In the genomic region with DNA sequence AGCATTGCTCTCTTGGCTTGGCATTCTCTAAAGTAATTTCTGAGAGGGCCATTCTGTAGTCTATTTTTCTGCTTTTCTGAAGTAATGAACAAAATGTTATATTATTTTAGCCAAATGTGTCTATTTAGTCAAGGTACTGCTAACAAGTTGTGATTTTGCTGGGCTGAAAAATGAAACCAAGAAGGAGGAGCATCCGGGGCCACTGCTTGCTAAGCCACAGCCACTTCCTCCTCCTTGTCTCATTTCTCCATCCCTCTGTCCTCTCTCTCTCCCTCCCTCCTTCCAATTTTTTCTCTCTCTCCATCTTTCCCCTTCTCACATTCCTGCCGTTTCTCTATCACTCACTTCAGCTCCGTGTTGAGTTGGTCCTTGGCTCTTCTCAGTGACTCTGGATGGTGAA, we compare ENCODE assay signal across 19 mouse cellular contexts.
DNase-seq lines count a peak whose midpoint lies in the region; ATAC-seq and TF ChIP-seq lines count a peak whose summit lies in the region.
"Had no signal": no experiment of that assay in that cellular context is flagged by ENCODE, and none has a peak within 500 bp of the region (broad histone marks: within the 10 kb centered on the region; RNA-seq: fewer than 3 reads in every experiment).

No protein-coding gene starts in this region.

- WGBS in liver, adult 2 months, result 87% methylated on average over 3 of the region's 3 CpGs
- WGBS in liver, embryonic 12.5 days (ENCODE audit: insufficient replicate concordance), result 61% methylated on average over 3 of the region's 3 CpGs

- peaks cover 15% of the 10 kb centered on the region for H3K4me1 ChIP-seq in liver, adult 2 months (ENCODE audit: control insufficient read depth, insufficient read depth, low read length)
- H3K4me1 ChIP-seq in liver, embryonic 12.5 days, result no peaks in the 10 kb centered on the region
- peaks cover 12% of the 10 kb centered on the region for H3K4me1 ChIP-seq in bone marrow macrophage, adult 2 months (ENCODE audit: control insufficient read depth, insufficient read depth, low read length)
- H3K4me1 ChIP-seq in megakaryocyte, embryonic 14.5 days, result peaks cover 9% of the 10 kb centered on the region
- H3K4me1 ChIP-seq: forebrain, embryonic 13.5 days; heart, embryonic 12.5 days; hindbrain, embryonic 10.5 days had no signal

- no peak overlapping the region for H3K9ac ChIP-seq in liver, adult 2 months (ENCODE audit: low read depth, low read length)
- no peak overlapping the region for H3K9ac ChIP-seq in liver, embryonic 12.5 days
- H3K9ac ChIP-seq: forebrain, embryonic 13.5 days; forebrain, postnatal 0 days; heart, embryonic 12.5 days; hindbrain, embryonic 14.5 days had no signal

- peak overlapping the region; percentile 61; the same call in 1 of the 2 replicates for H3K27ac ChIP-seq in liver, adult 2 months (replicated peaks; ENCODE audit: insufficient read depth, low read depth, low read length)
- H3K27ac ChIP-seq in liver, embryonic 12.5 days, result no peak overlapping the region
- peak overlapping the region; percentile 36 for H3K27ac ChIP-seq in bone marrow macrophage, adult 2 months (ENCODE audit: insufficient read depth, low read depth, low read length)
- H3K27ac ChIP-seq: embryonic facial prominence, embryonic 10.5 days; forebrain, embryonic 13.5 days; heart, adult 2 months; hindbrain, embryonic 10.5 days; hindbrain, embryonic 14.5 days had no signal

- H3K36me3 ChIP-seq in liver, adult 2 months (ENCODE audit: control insufficient read depth, insufficient read depth, low read length), result peaks cover 14% of the 10 kb centered on the region
- no peaks in the 10 kb centered on the region for H3K36me3 ChIP-seq in liver, embryonic 12.5 days
- H3K36me3 ChIP-seq in megakaryocyte, embryonic 14.5 days (replicated peaks; ENCODE audit: low read length), result peaks cover 6% of the 10 kb centered on the region
- H3K36me3 ChIP-seq: embryonic facial prominence, embryonic 10.5 days; heart, embryonic 12.5 days; hindbrain, embryonic 10.5 days had no signal

- peaks cover 5% of the 10 kb centered on the region for H3K79me2 ChIP-seq in liver, adult 2 months (ENCODE audit: control insufficient read depth, insufficient read depth, low read length)

- no peak for DNase-seq in liver, adult 2 months (ENCODE audit: extremely low read depth, low read depth, low spot score)
- no peak for DNase-seq in left cerebral cortex, adult 11 months (ENCODE audit: low spot score)
- DNase-seq in testis, postnatal 14 days (ENCODE audit: low spot score), result no peak
- DNase-seq: adrenal gland, postnatal 14 days; cerebellum, adult 18-20 months; cerebellum, adult 9-11 months; forebrain, postnatal 0 days; gastrocnemius, adult 2 months; gastrocnemius, postnatal 25 days; heart, adult 2 months had no signal

- no peak for TF ChIP-seq CTCF in liver, adult 2 months (IDR thresholded peaks at IDR 0.05; ENCODE audit: low read depth, low read length)
- TF ChIP-seq CTCF in bone marrow macrophage, adult 2 months (IDR thresholded peaks at IDR 0.05; ENCODE audit: low read depth, low read length), result no peak

- no peaks in the 10 kb centered on the region for H3K9me3 ChIP-seq in liver, embryonic 12.5 days (replicated peaks)
- peaks cover 9% of the 10 kb centered on the region for H3K9me3 ChIP-seq in megakaryocyte, embryonic 14.5 days
- H3K9me3 ChIP-seq: embryonic facial prominence, embryonic 10.5 days; forebrain, embryonic 13.5 days; heart, embryonic 12.5 days; hindbrain, embryonic 10.5 days had no signal

- ATAC-seq in liver, embryonic 12.5 days, result no peak
- no peak for ATAC-seq in frontal cortex, adult (ENCODE audit: low TSS enrichment)
- ATAC-seq: forebrain, embryonic 13.5 days; forebrain, postnatal 0 days had no signal

- H3K4me3 ChIP-seq in liver, adult 2 months (ENCODE audit: insufficient read depth, low read depth, low read length), result no peak overlapping the region
- H3K4me3 ChIP-seq in liver, embryonic 12.5 days, result no peak overlapping the region
- H3K4me3 ChIP-seq in bone marrow macrophage, adult 2 months (ENCODE audit: insufficient read depth, low read length), result no peak overlapping the region
- peak overlapping the region; percentile 62 for H3K4me3 ChIP-seq in megakaryocyte, embryonic 14.5 days (replicated peaks)
- H3K4me3 ChIP-seq: embryonic facial prominence, embryonic 10.5 days; forebrain, embryonic 13.5 days; gastrocnemius, adult 2 months; heart, adult 2 months; heart, embryonic 12.5 days; hindbrain, embryonic 10.5 days had no signal

- H3K27me3 ChIP-seq in liver, adult 2 months (ENCODE audit: control insufficient read depth, insufficient read depth, low read length), result no peaks in the 10 kb centered on the region
- no peaks in the 10 kb centered on the region for H3K27me3 ChIP-seq in liver, embryonic 12.5 days (replicated peaks)
- H3K27me3 ChIP-seq in megakaryocyte, embryonic 14.5 days (replicated peaks), result peaks cover 2% of the 10 kb centered on the region
- H3K27me3 ChIP-seq: forebrain, embryonic 13.5 days; heart, embryonic 12.5 days had no signal

- TF ChIP-seq POLR2A in liver, adult 2 months (IDR thresholded peaks at IDR 0.05; ENCODE audit: extremely low read depth, insufficient read depth, low read length), result no peak
- TF ChIP-seq POLR2A in bone marrow macrophage, adult 2 months (IDR thresholded peaks at IDR 0.05; ENCODE audit: borderline replicate concordance, low read depth, low read length), result no peak

- H3K4me2 ChIP-seq in liver, embryonic 12.5 days, result no peak overlapping the region
- H3K4me2 ChIP-seq: forebrain, embryonic 13.5 days; heart, embryonic 12.5 days; hindbrain, embryonic 14.5 days had no signal
